Mouse (Mus musculus): ENCODE results near the gene Gatad2a. TPM values are rescaled to one million over a fixed set of nuclear protein-coding genes. Genes with fewer than 3 reads are reported as not detected.

Gene Gatad2a
- polyA plus RNA-seq, 1 experiment from 2014 or later: 57.4 TPM

GRCm38 (mm10) chr8:69937466-69937865, 58.7 kb downstream of the Gatad2a start:
- Histone ChIP-seq H3K4me3 (ENCODE audit: low read depth, low read length) (no peak overlapping the region), H3K4me2 (ENCODE audit: low read length) (no peak overlapping the region), H3K27ac (ENCODE audit: low read depth) (no peak overlapping the region), H3K36me3 (ENCODE audit: control insufficient read depth, insufficient read depth, low read length) (peaks cover 18% of the 10 kb centered on the region), H3K9ac (ENCODE audit: low read length) (no peak overlapping the region), H3K27me3 (replicated peaks; ENCODE audit: control insufficient read depth, insufficient read depth, low read length) (no peaks in the 10 kb centered on the region), H3K4me1 (replicated peaks; ENCODE audit: control insufficient read depth, insufficient read depth, low read length) (peaks cover 24% of the 10 kb centered on the region), H3K9me3 (ENCODE audit: control insufficient read depth, low read length) (no peaks in the 10 kb centered on the region)
- DNase-seq (ENCODE audit: low spot score): no peak
- no peak for ATAC-seq (replicated peaks; ENCODE audit: low FRiP score, low TSS enrichment, low read depth)
- WGBS: 86% methylated on average over 3 of the region's 3 CpGs

GRCm38 (mm10) chr8:69936050-69936794, 60.0 kb downstream of the Gatad2a start:
- H3K4me2 ChIP-seq (ENCODE audit: low read length): no peak overlapping the region
- H3K36me3 ChIP-seq (ENCODE audit: control insufficient read depth, insufficient read depth, low read length): peaks cover 18% of the 10 kb centered on the region
- H3K9ac ChIP-seq (ENCODE audit: low read length): no peak overlapping the region
- no peaks in the 10 kb centered on the region for H3K9me3 ChIP-seq (ENCODE audit: control insufficient read depth, low read length)
- ATAC-seq (replicated peaks; ENCODE audit: low FRiP score, low TSS enrichment, low read depth) (peak; percentile 77), DNase-seq (ENCODE audit: low spot score) (no peak)
- WGBS: 59% methylated on average over 7 of the region's 7 CpGs
- no peak overlapping the region for H3K4me3 ChIP-seq (ENCODE audit: low read depth, low read length)
- H3K27ac ChIP-seq (ENCODE audit: low read depth): peak overlapping the region; percentile 57
- H3K4me1 ChIP-seq (replicated peaks; ENCODE audit: control insufficient read depth, insufficient read depth, low read length): peaks cover 24% of the 10 kb centered on the region
- H3K27me3 ChIP-seq (replicated peaks; ENCODE audit: control insufficient read depth, insufficient read depth, low read length): no peaks in the 10 kb centered on the region

GRCm38 (mm10) chr8:69935431-69935830, 60.8 kb downstream of the Gatad2a start:
- 77% methylated on average over 3 of the region's 3 CpGs for WGBS
- H3K9me3 ChIP-seq (ENCODE audit: control insufficient read depth, low read length): no peaks in the 10 kb centered on the region
- peak; percentile 34; the same call in 1 of the 2 replicates for ATAC-seq (replicated peaks; ENCODE audit: low FRiP score, low TSS enrichment, low read depth)

GRCm38 (mm10) chr8:69934582-69934981, 61.6 kb downstream of the Gatad2a start:
- Histone ChIP-seq H3K4me3 (ENCODE audit: low read depth, low read length) (no peak overlapping the region), H3K4me2 (ENCODE audit: low read length) (no peak overlapping the region), H3K9me3 (ENCODE audit: control insufficient read depth, low read length) (no peaks in the 10 kb centered on the region), H3K27ac (ENCODE audit: low read depth) (no peak overlapping the region), H3K9ac (ENCODE audit: low read length) (no peak overlapping the region), H3K4me1 (replicated peaks; ENCODE audit: control insufficient read depth, insufficient read depth, low read length) (peaks cover 16% of the 10 kb centered on the region), H3K27me3 (replicated peaks; ENCODE audit: control insufficient read depth, insufficient read depth, low read length) (no peaks in the 10 kb centered on the region), H3K36me3 (ENCODE audit: control insufficient read depth, insufficient read depth, low read length) (peaks cover 18% of the 10 kb centered on the region)
- 85% methylated on average over 5 of the region's 5 CpGs for WGBS
- ATAC-seq (replicated peaks; ENCODE audit: low FRiP score, low TSS enrichment, low read depth): no peak
- DNase-seq (ENCODE audit: low spot score): no peak

More at GRCm38 (mm10) chr8:69935431-69935830, 60.8 kb downstream of the Gatad2a start:
- Histone ChIP-seq H3K27ac (ENCODE audit: low read depth) (0 out of 2 replicates have a peak overlapping the region, but pooled peaks have one; percentile 57), H3K27me3 (replicated peaks; ENCODE audit: control insufficient read depth, insufficient read depth, low read length) (no peaks in the 10 kb centered on the region), H3K4me3 (ENCODE audit: low read depth, low read length) (no peak overlapping the region), H3K9ac (ENCODE audit: low read length) (no peak overlapping the region), H3K4me1 (replicated peaks; ENCODE audit: control insufficient read depth, insufficient read depth, low read length) (peaks cover 23% of the 10 kb centered on the region), H3K36me3 (ENCODE audit: control insufficient read depth, insufficient read depth, low read length) (peaks cover 18% of the 10 kb centered on the region), H3K4me2 (ENCODE audit: low read length) (no peak overlapping the region)
- DNase-seq (ENCODE audit: low spot score): no peak

- Histone ChIP-seq H3K9me3 (ENCODE audit: control insufficient read depth, low read length) (no peaks in the 10 kb centered on the region), H3K36me3 (ENCODE audit: control insufficient read depth, insufficient read depth, low read length) (peaks cover 18% of the 10 kb centered on the region), H3K27me3 (replicated peaks; ENCODE audit: control insufficient read depth, insufficient read depth, low read length) (no peaks in the 10 kb centered on the region), H3K27ac (ENCODE audit: low read depth) (no peak overlapping the region), H3K9ac (ENCODE audit: low read length) (no peak overlapping the region), H3K4me2 (ENCODE audit: low read length) (no peak overlapping the region), H3K4me3 (ENCODE audit: low read depth, low read length) (no peak overlapping the region), H3K4me1 (replicated peaks; ENCODE audit: control insufficient read depth, insufficient read depth, low read length) (peaks cover 16% of the 10 kb centered on the region)
- 77% methylated on average over 2 of the region's 2 CpGs for WGBS
- ATAC-seq (replicated peaks; ENCODE audit: low FRiP score, low TSS enrichment, low read depth): no peak
- DNase-seq (ENCODE audit: low spot score): no peak
Observed at GRCm38 (mm10) chr8:69933811-69934210, 62.4 kb downstream of the Gatad2a start.

- no peak overlapping the region for H3K4me3 ChIP-seq (ENCODE audit: low read depth, low read length)
- DNase-seq (ENCODE audit: low spot score): no peak
- H3K36me3 ChIP-seq (ENCODE audit: control insufficient read depth, insufficient read depth, low read length): peaks cover 4% of the 10 kb centered on the region; the same call in 1 of the 2 replicates
- no peaks in the 10 kb centered on the region for H3K27me3 ChIP-seq (replicated peaks; ENCODE audit: control insufficient read depth, insufficient read depth, low read length)
- no peak overlapping the region for H3K9ac ChIP-seq (ENCODE audit: low read length)
- H3K4me1 ChIP-seq (replicated peaks; ENCODE audit: control insufficient read depth, insufficient read depth, low read length): no peaks in the 10 kb centered on the region
- H3K9me3 ChIP-seq (ENCODE audit: control insufficient read depth, low read length): no peaks in the 10 kb centered on the region
- no peak for ATAC-seq (replicated peaks; ENCODE audit: low FRiP score, low TSS enrichment, low read depth)
- H3K4me2 ChIP-seq (ENCODE audit: low read length): no peak overlapping the region
- no peak overlapping the region for H3K27ac ChIP-seq (ENCODE audit: low read depth)
Observed at GRCm38 (mm10) chr8:69926901-69927300, 69.3 kb downstream of the Gatad2a start.

GRCm38 (mm10) chr8:69923986-69924385, 72.2 kb downstream of the Gatad2a start:
- Histone ChIP-seq H3K9me3 (ENCODE audit: control insufficient read depth, low read length) (no peaks in the 10 kb centered on the region), H3K4me1 (replicated peaks; ENCODE audit: control insufficient read depth, insufficient read depth, low read length) (peaks cover 11% of the 10 kb centered on the region), H3K27me3 (replicated peaks; ENCODE audit: control insufficient read depth, insufficient read depth, low read length) (no peaks in the 10 kb centered on the region), H3K4me3 (ENCODE audit: low read depth, low read length) (no peak overlapping the region), H3K27ac (ENCODE audit: low read depth) (no peak overlapping the region), H3K4me2 (ENCODE audit: low read length) (no peak overlapping the region), H3K9ac (ENCODE audit: low read length) (no peak overlapping the region), H3K36me3 (ENCODE audit: control insufficient read depth, insufficient read depth, low read length) (peaks cover 4% of the 10 kb centered on the region; the same call in 1 of the 2 replicates)
- ATAC-seq (replicated peaks; ENCODE audit: low FRiP score, low TSS enrichment, low read depth): no peak
- DNase-seq (ENCODE audit: low spot score): no peak
- 78% methylated on average over 1 of the region's 1 CpGs for WGBS

- no peaks in the 10 kb centered on the region for H3K9me3 ChIP-seq (ENCODE audit: control insufficient read depth, low read length)
- DNase-seq (ENCODE audit: low spot score) (no peak), ATAC-seq (replicated peaks; ENCODE audit: low FRiP score, low TSS enrichment, low read depth) (no peak)
- H3K36me3 ChIP-seq (ENCODE audit: control insufficient read depth, insufficient read depth, low read length): peaks cover 20% of the 10 kb centered on the region
- no peaks in the 10 kb centered on the region for H3K27me3 ChIP-seq (replicated peaks; ENCODE audit: control insufficient read depth, insufficient read depth, low read length)
- WGBS: 80% methylated on average over 2 of the region's 2 CpGs
- H3K4me2 ChIP-seq (ENCODE audit: low read length): no peak overlapping the region
- no peak overlapping the region for H3K9ac ChIP-seq (ENCODE audit: low read length)
- peak overlapping the region; percentile 47; the same call in 1 of the 2 replicates for H3K27ac ChIP-seq (ENCODE audit: low read depth)
- H3K4me3 ChIP-seq (ENCODE audit: low read depth, low read length): no peak overlapping the region
- peaks cover 11% of the 10 kb centered on the region for H3K4me1 ChIP-seq (replicated peaks; ENCODE audit: control insufficient read depth, insufficient read depth, low read length)
Observed at GRCm38 (mm10) chr8:69921141-69921540, 75.0 kb downstream of the Gatad2a start.
